Mouse (Mus musculus) mature B cell (primary cell): Measurements from ENCODE around the gene Olfr972.
"Not testable (repeated sequence)": the region's sequence is repeated elsewhere in the genome, so short reads cannot be mapped to it uniquely, and the experiment has no call there.

Source experiments
- in situ Hi-C: fragments of 300-500 bp; cut with MboI; formaldehyde crosslinking; loops from 2 replicates; pipeline ENCODE4 v1.14.3; 2019

Olfr972 gene

DNA sequence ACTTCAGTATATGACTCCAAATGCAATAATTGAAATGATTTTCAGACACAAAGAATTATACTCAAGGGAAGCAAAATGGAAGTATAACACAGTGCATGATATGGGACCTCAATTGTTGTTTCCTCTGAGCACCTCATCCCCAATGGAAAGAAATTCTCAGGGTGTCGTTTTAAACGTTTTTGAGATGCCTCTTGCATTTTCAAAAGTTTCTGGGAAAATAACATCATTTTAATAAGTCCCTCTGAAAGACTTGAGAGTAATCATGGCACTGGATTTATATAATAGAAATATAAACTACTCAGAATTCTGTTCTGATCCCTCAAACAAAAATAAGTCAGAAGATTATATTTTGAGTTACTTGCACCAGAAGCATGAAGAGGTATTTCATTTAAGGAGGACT lies at the start of gene Olfr972:
TSS of gene Olfr972 (plus strand) at position 301 of the 400 bp plus-strand sequence.
- in situ Hi-C loops, result no loop called here

DNA sequence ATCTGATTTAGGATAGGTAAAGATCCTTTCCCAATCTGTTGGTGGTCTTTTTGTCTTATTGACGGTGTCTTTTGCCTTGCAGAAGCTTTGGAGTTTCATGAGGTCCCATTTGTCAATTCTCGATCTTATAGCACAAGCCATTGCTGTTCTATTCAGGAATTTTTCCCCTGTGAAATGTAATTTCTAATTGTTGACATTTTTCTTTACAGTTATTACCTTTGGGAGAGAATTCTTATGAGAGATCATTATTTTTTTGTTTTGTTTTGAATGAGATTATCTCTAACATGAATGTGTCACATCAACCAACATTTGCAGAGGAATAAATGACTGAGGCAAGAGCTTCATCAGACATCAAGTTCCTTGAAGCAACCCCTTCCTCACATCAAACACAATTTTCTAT lies 29.6 kb upstream of the Olfr972 start, which contains the start of gene Olfr971:
TSS of gene Olfr971 (plus strand) at position 301 of the 400 bp plus-strand sequence.
- in situ Hi-C loops, result not testable (repeated sequence)

DNA sequence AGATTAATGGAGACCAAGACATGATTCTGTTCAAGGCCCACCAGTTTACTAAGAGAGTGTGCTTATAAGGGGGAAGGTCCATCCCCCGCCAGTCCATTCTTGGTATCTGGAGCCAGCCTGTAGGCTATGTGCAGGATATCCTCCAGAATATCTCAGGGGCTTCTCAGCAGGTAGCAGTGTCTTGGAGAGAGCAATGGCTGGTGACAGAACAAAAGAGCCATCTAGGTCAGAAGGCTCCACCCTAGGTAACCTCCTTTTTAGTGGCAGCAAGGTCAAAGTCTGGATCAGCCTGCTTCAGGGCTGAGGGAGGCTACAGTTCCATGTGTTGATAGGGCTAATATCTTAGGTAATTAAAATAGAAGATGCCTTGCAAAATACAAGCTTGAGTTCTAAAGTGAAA lies 5.8 kb downstream of the Olfr972 start:
- in situ Hi-C loops, result not testable (repeated sequence)

DNA sequence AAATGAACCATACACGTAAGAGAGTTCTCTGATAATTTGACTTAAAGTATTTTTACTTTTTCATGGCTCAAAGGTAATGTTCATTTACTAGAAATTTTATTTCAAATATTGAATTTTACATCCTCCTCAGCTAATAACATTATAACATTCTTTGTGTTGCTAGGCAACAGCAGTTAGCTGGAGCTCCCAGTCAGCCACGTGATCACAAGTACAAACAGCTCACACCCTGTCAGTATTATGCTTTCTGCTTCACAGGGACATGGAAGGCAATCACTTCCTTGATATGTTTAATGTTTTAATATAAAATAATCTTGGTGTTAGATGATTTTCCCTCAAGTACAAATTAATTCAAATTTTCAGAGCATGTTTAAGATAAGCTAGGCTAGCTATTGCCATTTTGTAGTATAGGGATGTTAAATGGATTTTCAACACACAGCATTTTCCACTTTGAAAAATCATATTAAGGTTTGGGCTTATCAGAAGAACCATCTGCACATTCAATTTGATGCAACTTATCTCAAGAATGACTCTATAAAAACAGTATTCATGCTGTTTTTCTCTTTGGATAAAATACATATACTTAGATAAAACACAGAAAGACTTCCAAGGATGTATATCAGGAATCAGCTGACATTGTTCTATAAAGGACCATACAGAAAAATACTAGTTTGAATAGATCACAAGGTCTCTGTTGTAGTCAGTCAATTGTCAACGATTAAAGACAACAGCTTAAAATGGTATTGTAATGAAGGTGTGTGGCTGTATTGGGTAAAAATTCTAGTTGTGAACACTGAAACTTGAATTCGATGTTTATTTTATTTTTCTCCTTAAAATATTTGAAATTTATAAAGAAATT lies 11.5 kb downstream of the Olfr972 start:
- in situ Hi-C loops, result not testable (repeated sequence)

DNA sequence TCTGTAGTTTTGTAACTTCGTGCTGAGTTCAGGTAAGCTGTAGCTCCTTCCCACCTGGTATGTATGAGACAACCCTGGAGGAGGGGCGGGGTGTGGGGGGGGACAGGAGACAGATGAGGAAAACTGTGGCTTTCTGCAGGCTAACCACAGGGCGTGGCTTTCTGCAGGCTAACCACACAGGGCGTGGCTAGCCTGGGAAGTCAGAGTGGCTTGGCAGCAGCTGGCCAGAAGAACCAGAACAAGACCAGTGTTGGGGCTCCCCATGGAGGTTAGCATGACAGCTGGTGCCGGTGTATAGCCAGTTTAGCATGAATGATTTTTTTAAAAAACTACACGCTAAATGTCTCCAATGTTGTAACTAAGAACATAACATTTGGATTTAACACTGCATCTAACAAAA lies 38.9 kb downstream of the Olfr972 start:
- in situ Hi-C loops, result no loop called here

DNA sequence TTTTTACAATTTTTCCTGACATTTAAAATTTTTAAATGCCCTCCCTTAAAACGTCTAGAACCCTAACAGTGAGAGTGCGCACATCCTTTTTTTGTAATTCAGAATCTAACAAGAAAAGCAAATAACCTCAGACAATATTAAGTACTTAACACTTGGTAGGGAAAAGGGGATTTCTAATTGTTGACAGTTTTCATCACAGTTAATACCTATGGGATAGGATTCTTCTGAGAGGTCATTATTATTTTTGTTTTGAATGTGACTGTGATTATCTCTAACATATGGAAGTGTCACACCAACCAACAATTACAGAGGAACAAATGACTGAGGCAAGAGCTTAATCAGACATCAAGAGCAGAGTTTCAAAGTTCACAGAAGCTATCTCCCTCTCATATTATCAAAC lies 40.8 kb downstream of the Olfr972 start, which contains the start of gene Olfr229:
TSS of gene Olfr229 (plus strand) at position 301 of the 400 bp plus-strand sequence.
- in situ Hi-C loops, result no loop called here

DNA sequence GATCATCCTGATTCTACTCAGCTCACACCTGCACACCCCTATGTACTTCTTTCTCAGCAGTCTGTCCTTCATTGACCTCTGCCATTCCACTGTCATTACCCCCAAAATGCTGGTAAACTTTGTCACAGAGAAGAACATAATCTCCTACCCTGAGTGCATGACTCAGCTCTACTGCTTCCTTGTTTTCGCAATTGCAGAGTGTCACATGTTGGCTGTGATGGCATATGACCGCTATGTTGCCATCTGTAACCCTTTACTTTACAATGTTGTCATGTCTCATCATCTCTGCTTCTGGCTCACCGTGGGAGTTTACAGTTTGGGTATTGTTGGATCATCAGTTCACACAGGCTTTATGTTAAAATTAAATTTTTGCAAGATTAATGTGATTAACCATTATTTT lies 43.7 kb downstream of the Olfr972 start:
- in situ Hi-C loops, result no loop called here
